Mouse (Mus musculus) urinary bladder, postnatal 36 days (tissue): ENCODE results near the gene Tep1.
A peak's percentile ranks its signal among the peaks of the same experiment; 100 is the strongest.
"Not testable (repeated sequence)": the region's sequence is repeated elsewhere in the genome, so short reads cannot be mapped to it uniquely, and the experiment has no call there.

Source experiments
- DNase-seq, 2 experiments: peaks; one replicate each; pipeline ENCODE4 v3.0.0; 2022; ENCODE audit warnings: low spot score in 2 of 2, mixed read lengths in 1 of 2

The Tep1 gene

DNA sequence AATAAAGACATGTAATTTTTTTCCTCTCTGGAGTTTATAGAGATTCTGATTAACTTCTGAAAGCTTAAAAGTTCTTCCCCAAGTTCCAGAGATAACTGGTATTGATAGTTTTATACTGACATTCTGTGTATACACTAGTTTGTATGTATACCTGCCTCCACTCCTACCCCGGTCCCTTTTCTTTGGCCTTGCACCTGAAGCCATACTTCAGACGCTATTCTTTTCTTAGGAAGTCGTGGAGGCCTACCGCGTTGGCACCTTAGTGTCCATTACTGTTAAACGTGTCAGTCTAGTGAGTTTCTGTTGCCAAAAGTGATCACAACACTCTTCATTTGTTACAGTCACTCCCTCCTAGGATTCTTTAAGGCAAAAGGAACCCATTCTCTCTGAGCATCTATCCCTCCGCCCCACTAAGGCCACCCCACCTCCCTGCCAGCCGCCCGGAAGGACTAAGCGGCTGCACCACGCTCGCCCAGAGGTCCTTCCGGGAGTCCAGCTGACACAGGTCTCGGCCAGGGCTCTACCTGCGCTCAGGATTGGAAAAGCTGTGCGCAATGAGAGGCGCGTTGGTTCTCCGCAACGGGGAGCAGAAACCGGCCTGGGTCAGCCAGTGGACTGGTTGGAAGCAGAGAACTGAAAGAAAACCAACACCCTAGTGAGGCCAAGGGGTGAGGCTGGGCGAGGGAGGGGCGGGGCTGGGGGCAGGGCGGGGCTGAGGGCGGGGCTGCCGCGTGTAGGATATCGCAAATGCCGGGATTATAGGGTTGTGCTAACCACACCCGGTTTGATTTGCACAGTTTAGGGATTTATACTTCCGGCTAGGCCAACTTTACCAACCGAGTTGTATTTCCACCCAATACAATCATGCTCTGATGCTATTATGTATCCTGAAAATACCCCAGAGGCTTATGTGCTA is at the start of gene Tep1:
Gene Tep1 (minus strand): TSS at position 672 of the 916 bp plus-strand sequence.
- DNase-seq = peak; percentile 66 to 74

DNA sequence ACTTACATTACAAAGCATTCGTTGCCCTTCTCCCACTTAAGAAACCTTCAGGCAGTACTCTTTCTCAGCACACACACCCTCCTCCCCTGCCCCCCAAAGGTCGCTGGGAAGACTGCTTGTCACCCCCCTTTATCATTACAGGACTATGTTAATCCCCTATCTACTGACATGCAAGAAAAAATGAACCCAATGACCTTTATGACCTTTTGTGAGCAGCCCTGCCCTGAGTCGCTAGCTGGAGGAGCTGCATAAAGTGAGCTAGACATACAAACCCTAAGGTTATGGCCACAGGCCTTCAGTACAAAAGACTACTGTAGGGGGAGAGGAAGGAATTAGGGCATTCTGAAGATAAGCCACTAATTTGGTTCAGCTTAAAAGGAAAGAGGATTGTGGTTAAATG is 41.0 kb upstream of the Tep1 start:
- DNase-seq = no peak

DNA sequence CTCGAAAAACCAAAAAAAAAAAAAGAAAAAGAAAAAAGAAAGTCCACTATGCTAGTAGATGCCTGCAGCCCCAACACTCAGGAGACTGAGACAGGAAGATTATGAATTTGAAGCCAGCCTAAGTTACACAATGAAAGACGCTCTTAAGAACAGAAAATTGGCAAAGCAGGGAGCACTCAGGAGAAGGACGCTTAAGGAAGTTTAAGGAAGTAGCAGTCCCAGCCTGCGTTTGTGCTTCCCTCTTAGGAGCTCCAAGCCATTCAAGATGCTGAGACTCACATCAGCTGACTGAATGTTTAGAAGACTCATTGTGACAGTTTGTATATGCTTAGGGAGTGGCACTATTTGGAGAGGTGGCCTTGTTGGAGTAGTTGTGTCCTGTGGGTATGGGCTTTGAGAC is 37.8 kb upstream of the Tep1 start:
- no peak for DNase-seq

DNA sequence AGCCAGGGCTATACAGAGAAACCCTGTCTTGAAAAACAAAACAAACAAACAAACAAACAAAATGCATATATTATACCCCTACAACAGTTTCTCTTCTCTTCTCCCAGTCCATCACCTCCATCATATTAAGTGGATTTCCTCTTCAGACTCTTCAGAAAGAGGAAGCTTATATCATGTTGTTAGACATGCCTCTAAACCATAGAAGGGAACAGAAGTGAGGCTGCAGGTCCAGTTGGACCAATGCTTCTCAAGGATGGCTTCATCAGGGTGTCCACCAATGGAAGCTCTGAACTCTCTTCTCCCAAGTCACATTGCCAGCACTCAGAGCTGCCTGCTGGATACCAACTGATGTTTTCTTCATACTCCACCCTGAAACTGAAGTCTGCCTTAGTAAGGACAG is 35.0 kb upstream of the Tep1 start:
- not testable (repeated sequence) for DNase-seq

DNA sequence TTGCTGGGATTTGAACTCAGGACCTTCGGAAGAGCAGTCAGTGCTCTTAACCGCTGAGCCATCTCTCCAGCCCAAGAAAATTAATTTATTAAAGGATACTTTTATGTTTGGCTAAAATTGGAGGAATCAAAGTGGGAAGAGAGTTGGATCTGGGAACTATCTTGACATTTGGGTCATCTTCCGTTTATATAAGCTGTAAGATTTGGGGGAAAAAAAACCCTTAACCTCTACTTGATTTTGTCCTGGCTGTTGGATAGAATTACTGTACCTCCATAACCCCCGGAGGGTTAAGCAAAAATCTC is 34.4 kb upstream of the Tep1 start:
- no peak for DNase-seq

DNA sequence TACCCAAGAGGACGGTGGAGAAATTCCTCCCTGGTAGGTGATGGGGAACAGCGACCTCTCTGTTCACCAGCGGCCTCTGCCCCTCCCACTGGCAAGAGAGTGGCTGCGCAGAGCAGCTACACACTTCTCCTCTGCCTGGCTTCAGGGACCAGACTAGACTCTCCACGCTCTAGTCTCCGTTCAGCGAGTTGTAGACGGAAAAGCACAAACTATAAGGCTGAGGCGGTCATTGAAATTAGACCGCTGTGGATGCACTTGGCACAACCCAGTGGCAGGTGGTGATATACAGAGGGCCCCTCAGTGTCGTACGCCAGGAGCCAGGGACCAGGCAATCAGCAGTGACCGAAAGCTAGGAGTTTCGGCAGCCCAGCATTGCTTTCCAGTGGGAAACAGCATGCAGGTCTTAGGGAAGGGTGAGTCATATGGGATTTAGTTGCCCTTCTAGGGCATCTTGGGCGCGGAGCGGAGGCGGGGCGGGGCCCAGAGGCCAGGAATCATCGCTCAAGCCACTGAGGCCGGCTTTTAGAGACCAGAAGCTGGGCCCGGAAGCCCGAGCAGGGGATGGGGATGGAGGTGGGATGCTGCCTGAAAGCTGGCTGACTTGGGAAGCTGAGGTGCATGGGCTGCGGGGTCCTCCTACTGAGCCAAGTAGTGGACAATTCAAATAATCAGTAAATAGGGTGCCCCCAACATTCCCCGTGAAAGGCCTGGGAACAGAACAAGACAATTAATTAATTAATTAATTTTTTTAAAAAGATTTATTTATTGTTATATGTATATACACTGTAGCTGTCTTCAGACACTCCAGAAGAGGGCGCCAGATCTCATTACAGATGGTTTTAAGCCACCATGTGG is 33.8 kb upstream of the Tep1 start:
- peak in 1 of 2 experiments; percentile 28 for DNase-seq

DNA sequence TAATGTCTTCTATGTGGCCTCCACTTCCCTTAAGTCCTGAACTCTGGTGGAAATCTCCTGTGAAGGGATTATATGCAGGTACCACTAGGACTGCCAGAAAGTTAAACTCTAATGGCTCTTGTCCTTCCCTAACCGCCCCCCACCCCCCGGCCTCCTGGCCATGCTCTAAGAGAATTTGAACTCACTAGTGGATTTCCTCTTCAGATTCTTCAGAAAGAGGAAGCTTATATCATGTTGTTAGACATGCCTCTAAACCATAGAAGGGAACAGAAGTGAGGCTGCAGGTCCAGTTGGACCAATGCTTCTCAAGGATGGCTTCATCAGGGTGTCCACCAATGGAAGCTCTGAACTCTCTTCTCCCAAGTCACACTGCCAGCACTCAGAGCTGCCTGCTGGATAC is 27.6 kb upstream of the Tep1 start:
- not testable (repeated sequence) for DNase-seq

DNA sequence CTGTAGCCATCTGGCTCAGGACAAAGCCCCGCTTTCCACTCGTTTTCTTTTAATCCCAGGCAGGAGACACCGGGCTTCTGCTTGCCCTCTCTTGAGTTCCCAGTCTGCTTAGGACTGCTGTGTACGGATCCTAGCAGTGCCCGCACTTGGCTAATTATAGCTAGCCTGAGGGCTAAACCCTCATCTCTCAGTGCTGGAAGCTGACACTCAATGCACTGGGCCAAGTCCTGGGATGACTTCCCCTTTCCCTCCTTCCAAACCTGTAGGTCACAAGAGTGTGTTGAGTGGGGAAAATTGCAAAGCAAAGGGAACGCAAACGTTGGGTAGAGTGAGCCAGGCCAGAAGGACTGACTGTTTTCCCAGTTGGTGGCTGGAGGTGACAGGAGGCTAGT is 27.0 kb upstream of the Tep1 start, which contains the start of gene Klhl33:
Gene Klhl33 (minus strand): TSS at position 134 of the 392 bp plus-strand sequence.
- no peak for DNase-seq

DNA sequence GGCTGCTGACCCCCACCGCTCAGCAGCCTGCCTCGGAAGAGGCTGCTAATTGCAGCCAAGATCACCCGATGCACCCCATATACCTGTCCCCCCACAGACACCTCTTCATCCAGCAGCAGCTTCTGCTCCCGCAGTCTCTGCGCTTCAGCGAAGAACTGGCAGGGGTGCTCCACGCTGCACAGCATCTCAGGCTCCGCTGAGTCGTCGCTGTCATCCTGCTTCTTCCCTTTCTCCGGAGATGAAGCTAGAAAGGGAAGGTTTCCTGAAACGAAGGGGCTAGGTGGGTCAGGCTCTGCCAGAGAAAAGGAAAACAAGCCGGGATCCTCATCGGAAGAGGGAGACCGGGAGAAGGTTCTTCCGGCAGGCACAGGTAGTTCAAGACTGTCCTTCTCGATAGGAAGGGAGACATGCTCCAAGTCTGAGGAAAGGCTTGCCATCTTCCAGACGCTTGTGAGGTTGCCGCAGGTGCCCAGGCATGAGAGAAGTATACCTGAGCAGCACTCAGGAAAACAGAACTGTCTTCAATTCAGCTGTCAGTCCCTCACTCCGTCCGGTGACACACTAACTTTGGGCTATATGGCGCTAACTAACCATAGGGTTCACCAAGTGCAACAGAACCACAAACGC is 26.5 kb upstream of the Tep1 start:
- DNase-seq = no peak

DNA sequence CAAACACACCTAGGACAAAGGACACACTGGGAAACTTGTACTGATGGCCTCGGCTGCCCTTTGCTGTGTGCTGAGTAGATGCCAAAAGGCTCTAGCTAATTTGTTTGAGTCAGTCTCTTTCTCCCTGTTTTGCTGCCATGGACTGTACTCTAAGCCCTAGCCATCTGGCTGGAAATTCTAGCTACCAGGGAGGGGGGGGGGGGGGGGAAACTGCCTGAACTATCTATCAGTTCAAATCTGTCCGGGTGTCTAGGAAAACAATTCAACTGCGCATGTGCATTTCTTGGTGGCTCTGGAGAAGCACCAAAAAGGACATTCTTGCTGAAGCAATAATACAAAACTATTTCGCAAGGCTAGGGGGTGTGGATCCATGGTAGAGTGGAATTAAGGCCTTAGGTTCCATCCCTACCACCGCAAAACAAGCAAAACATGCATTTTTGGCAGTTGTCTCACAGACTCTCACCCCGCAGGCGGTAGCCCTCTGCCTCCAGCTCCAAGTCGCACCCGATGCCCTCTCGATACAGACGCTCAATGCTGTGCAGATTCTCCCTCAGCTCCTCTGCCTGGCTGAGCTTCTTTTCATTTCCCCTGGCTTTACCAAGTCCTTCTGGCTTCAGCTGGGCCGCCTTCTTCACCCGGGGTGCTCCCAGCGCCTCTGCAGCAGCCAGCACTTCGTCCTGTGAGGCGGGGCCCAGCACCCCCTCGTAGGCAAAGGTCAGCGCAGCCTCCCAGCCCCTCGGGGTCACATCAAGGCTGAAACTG is 25.8 kb upstream of the Tep1 start:
- peak; percentile 39 to 72 for DNase-seq

DNA sequence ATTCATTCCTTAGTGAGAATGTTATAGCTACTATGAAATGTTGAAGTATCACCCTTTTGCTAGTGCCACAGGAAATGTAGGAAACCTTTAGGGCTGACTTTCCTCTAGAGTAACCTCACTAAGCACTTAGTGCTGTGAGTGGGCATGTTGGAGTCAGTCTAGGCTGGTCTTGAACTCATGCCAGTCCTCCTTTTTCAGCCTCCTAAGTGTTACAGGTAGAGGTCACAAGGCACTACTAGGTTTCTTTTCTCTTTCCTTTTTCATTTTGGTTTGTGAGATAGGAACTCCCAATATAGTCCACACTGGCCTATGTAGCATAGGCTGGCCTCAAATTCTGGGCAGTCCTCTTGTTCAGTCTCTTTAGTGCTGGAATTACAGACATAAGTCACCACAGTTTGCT is 25.0 kb upstream of the Tep1 start:
- no peak for DNase-seq

DNA sequence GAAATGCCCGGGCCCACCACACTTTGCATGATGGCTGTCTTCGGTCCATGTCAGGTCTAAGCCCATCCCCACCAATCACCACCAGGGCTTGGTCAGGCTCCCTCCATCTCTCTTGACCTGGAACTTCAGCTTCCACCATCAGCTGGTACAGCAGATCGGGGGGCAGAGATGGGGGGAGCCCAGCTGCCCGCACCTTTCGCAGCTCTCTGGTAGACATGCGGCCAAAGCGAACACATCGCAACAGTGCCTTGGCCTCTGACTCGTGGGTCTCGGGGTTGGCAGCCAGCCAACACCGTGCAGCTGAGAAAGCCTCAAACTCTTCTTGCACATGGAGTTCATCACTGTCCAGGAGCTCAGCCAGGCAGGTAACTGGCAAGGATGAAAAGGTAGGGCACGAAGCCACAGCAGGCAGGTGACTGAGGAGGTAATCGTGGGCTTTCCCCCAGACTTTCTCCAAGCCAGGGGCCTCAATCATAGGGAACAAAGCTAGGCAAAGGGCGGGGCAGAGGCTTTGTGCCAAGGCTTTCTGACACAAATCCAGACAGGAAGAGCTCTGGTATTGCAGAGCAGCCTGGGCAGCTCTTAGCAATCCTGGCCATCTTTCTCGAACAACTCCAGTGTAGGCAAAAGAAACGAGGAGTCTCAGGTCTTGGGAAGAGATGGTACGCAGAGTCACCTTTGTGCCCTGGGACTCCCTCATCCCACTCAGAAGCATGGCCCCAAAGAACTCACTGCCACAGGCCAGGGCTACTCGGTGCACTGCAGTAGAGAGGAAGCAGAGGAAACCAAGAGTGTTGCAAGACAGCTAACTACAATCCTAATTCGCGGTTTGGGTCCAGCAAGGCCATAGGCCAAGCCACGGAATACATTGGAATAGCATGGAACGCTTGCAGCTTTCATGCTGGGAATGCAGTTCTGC is 22.4 kb upstream of the Tep1 start:
- peak in 1 of 2 experiments; percentile 36 for DNase-seq

DNA sequence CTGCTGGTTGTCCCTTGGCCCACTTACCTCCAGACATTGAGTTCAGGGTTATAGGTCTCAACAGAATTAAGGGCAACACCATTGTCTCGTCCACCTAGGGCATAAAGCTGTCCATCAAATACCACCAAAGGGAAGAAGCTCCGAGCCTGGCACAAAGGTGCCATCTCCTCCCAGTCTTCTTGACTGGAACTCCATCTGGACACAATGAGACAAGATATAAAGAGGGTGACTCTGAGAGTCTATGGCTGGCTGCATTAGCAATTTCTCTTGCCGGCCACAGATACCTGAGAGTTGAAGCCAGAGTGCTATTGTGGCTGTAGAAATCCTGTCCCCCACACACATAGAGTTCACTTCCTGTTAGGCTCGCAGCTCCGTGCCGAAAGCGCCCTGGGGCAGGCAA is 21.7 kb upstream of the Tep1 start:
- DNase-seq = no peak

DNA sequence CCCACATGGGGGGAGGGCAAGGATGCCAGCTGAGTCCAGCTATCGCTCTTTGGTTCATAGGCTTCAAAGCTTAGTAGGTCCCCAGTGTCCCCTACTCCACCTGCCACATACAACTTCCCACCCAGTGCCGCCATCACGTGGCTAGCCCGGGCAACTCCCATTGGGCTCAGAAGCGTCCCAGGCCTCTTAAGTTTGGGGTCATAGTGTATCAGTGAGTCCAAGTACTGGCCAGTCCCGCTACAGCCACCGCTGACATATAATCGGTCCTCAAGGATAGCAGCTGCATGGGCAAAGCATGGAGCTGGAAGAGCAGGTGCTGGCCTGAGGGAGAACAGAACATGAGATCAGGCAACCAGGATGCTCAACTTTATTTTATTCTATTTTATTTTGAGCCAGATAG is 21.3 kb upstream of the Tep1 start:
- no peak for DNase-seq

DNA sequence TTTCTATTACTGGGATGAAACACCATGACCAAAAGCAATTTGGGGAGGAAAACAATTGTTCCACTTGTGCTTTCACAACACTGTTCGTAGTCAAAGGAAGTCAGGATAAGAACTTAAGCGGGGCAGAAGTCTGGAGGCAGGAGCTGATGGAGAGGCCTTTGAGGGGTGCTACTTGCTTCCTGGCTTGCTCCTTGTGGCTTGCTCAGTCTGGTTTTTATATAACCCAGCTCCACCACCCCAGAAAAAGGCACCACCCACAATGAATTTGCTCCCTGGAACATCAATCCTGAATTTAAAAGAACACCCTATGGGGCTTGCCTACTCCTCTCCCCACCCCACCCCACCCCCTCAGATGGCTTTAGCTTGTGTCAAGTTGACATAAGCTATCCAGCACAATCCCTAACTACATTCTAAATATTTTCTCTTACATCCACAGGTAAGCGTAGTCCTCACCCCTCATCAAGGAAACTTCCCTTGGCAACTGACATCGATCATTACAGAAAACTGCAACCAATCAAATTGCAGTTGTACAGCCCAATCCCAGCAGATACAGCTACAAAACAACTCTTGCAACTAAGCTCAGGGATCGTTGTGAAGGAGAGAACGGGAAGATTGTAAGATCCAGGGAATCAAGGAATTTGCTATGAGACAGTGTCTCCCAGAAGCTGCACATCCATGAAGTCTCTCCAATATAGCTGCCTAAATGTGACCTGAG is 6.0 kb upstream of the Tep1 start:
- DNase-seq = no peak

DNA sequence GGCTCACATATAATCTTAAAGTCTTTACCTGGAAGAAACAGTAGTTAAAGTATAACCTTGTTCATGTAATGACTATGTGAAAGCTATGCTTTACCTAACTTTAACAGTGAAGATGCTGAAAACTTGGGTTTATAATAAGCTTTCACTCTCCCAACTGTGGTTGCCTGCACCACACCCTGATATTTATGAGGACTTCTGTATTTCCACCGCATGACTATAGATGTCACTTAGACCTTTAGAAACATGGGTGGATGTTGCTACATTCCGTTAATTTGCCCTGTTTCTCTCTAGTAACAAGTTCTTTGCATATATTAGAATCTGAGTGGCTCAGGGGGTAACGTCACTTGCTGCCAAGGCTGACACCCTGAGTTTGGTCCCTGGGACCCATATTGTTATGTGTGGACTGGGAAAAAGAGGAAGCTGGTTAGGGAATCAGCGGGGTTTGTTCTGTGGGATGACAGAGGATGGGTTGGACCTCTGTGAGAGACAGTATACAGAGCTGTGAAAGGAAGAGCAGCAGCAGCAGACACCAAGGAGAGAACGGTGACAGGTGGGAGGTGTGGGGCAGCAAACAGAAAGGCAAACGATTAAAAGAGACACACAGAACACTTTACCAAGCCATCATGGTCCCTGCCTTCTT is 5.4 kb upstream of the Tep1 start:
- DNase-seq = no peak

DNA sequence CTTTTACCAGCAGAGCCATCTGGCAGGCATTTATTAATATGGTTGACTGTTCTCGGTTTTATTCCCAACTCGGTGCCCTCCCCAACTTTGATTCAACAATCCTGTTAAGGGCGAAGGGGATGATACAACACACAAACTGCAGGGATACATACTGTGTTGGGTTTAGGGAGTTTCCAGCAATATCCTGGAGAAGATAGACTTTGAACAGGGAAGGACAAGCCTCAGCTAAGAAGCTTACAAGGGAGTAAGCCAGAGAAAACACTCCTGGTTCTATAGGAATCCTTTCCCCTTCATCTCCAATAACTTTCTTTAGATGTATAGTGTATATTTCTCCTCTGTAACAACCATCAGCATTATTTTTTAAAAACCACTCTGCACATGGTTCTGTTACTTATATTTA is 4.8 kb upstream of the Tep1 start:
- DNase-seq = no peak

DNA sequence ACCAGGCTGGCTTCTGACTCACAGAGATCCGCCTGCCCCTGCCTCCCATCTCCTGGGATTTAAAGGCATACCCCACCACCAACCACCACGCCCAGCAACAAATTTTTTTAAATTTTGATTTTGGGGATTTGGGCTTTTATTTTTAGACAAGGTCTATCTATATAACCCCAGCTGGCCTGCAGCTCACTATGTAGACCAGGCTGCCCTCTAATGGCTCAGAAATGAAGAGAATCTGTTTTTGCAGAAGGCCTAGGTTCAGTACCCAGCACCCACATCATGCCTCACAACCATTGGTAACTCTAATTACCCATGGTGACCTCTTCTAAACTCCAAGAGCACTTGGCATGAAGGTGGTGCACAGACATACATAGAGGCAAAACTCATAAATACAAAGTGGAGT is 924 bp upstream of the Tep1 start:
- DNase-seq = no peak

DNA sequence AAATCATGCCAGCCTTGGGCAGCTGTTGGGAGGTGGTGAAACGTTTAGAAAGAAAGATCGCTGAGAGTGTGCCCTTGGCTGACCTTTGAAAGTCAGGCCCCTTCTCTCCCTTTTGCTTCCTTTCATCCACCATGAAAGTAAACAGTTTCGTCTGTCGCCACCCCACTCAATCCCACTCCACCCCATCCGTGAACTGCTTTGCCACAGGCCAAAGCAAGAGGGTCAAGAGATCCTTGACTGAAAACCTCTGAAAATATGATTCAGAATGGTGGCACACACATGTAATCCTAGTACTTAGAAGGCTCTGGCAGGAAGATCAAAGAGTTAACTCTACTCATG is 414 bp upstream of the Tep1 start:
- DNase-seq = no peak

DNA sequence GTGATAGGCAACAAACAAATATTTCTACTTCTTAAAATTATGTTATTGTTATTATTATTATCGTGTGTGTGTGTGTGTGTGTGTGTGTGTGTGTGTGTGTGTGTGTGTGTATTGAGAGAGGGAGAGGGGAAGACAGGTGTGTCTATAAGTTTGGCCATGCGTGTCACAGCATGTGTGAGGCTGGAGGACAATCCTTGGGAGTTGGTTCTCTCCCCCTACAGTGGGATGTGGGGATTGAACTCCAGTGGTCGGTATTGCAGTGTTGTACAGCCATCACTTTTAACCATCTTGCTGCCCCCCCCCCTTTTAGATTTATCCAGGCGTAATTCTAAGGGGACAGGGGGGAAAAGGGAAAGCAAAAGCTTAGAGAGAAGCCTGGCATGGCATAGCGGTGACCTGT is 1.7 kb downstream of the Tep1 start:
- no peak for DNase-seq
